Mouse (Mus musculus) kidney, embryonic 15.5 days (tissue): Measurements from ENCODE around the gene Cdca3. TPM values are rescaled to one million over a fixed set of nuclear protein-coding genes. Genes with fewer than 3 reads are reported as not detected.

Experiments used
- ATAC-seq: fragments of 200-750 bp; cut with Nextera tagmentation; replicated peaks from 2 replicates; pipeline ENCODE4 v1.8.0; 2017; ENCODE audit warnings: moderate TSS enrichment; ENCODE audit not compliant: low FRiP score
- H3K27ac ChIP-seq: fragments of 300-500 bp; sonication (generic); 2 replicates; pipeline ENCODE4 v1.5.1; 2015; ENCODE audit warnings: mild to moderate bottlenecking, inconsistent platforms
- H3K27me3 ChIP-seq: fragments of 300-500 bp; sonication (generic); 2 replicates; pipeline ENCODE4 v1.6.1; 2015; ENCODE audit warnings: inconsistent platforms
- H3K36me3 ChIP-seq: fragments of 300-500 bp; sonication (generic); 2 replicates; pipeline ENCODE4 v1.6.1; 2015; ENCODE audit warnings: inconsistent platforms
- H3K4me1 ChIP-seq: fragments of 300-500 bp; sonication (generic); 2 replicates; pipeline ENCODE4 v1.6.1; 2015; ENCODE audit warnings: inconsistent platforms
- H3K4me2 ChIP-seq: fragments of 300-500 bp; sonication (generic); 2 replicates; pipeline ENCODE4 v1.6.1; 2015; ENCODE audit warnings: moderate library complexity, mild to moderate bottlenecking, inconsistent platforms
- H3K4me3 ChIP-seq: fragments of 300-500 bp; sonication (generic); replicated peaks from 2 replicates; pipeline ENCODE4 v1.5.1; 2015; ENCODE audit warnings: mild to moderate bottlenecking, inconsistent platforms
- H3K9ac ChIP-seq: fragments of 300-500 bp; sonication (generic); 2 replicates; pipeline ENCODE4 v1.6.1; 2015; ENCODE audit warnings: mild to moderate bottlenecking, inconsistent platforms
- H3K9me3 ChIP-seq: fragments of 300-500 bp; sonication (generic); replicated peaks from 2 replicates; pipeline ENCODE4 v1.6.1; 2016; ENCODE audit warnings: inconsistent platforms
- WGBS: fragments of 180-500 bp; shearing (Covaris S2); methylation state at CpG from one replicate; pipeline ENCODE4 v1.1.7; 2015; ENCODE audit warnings: mixed read lengths; 5-methylcytosine and 5-hydroxymethylcytosine counted together
- polyA plus RNA-seq: library from polyadenylated mRNA; unstranded; fragments of >200 nt; fragmentation: Nextera tagmentation; extraction: Ambion mirVana; gene quantifications from 2 replicates; pipeline ENCODE4 v1.2.1, GENCODE M21; 2015

Gene Cdca3
- polyA plus RNA-seq, 1 experiment from 2014 or later = 185 TPM

- H3K4me3 ChIP-seq = no peak within 1 kb of the TSS
- 25% methylated on average over 15 of the region's 15 CpGs for WGBS
- peak within 1 kb of the TSS; percentile 40 for H3K4me2 ChIP-seq
- H3K36me3 ChIP-seq = peaks cover 18% of the 10 kb centered on the region
- no peaks in the 10 kb centered on the region for H3K9me3 ChIP-seq
- no peaks in the 10 kb centered on the region for H3K27me3 ChIP-seq
- 0 out of 2 replicates have a peak, but pooled peaks have one; percentile 1 for ATAC-seq
- H3K9ac ChIP-seq = 0 out of 2 replicates have a peak within 1 kb of the TSS, but pooled peaks have one; percentile 25
- H3K4me1 ChIP-seq = peaks cover 36% of the 10 kb centered on the region
- H3K27ac ChIP-seq = peak within 1 kb of the TSS; percentile 62
Measured at GRCm38 (mm10) chr6:124840241-124841167, 11.2 kb downstream of the Cdca3 start, which contains the start of gene Gnb3. TSS of gene Gnb3 (minus strand) at chr6:124840275.

DNA sequence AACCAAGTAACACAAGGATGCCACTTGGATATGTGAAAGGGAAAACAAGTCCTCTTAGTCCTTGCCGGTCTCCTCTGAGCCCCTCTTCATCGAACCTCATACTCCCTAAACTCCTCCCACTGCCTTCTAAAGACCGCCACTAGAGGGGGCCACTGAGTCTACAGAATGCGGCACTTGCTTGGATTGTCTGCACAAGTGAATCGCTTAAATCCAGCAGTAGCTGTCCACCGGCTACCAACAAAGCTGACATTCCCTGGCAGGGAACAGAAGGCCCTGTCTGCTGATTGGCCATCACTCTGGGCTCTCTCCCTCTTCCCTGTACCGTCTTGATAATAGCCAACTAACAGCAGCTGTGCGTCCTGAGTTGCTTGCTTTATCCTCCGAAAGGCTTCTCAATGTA, 18.0 kb downstream of the Cdca3 start:
- Histone ChIP-seq H3K9me3 (no peaks in the 10 kb centered on the region), H3K4me2 (no peak overlapping the region), H3K36me3 (peaks cover 31% of the 10 kb centered on the region), H3K4me3 (no peak overlapping the region), H3K4me1 (peaks cover 3% of the 10 kb centered on the region), H3K9ac (no peak overlapping the region), H3K27ac (no peak overlapping the region), H3K27me3 (no peaks in the 10 kb centered on the region)
- WGBS = 11% methylated on average over 9 of the region's 9 CpGs
- peak; percentile 75 for ATAC-seq

DNA sequence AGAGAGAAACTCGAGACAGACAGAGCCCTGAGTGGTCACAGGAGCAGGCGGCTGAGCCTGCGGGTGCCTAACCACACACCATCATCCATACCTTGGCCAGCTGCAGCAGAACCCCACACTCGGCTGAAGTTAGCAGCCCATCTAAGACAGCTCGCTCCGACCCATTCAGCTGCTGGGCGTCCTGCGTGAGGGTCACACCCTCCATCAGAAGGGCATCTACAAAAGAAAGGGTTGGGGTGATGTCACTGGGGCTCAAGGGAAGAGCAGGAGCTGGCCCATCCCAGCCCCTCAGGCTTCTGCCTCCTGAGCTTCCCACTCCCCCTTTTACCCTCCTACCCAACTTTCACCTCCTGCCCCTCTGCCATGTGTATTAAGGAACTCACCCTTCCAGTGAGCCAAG, 21.2 kb downstream of the Cdca3 start:
- no peak for ATAC-seq

DNA sequence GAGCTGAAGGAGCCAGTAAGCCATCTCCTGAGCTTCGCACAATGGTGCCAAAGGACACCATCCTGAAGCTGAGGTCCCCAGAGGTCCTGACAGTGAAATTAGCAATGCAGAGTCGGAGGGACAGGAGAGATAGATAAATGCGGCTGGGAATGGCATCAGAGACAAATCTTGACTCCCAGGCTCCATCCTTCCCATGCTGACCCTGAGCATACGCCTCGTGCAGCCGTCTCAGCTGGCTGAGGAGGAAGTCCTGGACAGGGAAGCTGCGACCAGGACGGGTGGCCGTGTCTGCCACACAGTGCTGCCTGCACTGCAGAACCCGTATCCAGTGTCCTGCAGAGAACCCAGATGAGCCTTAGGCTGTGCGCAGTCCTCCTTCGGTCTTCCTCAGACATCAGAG, 25.3 kb downstream of the Cdca3 start:
- Histone ChIP-seq H3K4me1 (peaks cover 36% of the 10 kb centered on the region), H3K27me3 (peaks cover 12% of the 10 kb centered on the region), H3K9me3 (no peaks in the 10 kb centered on the region), H3K27ac (no peak overlapping the region), H3K9ac (no peak overlapping the region), H3K4me3 (no peak overlapping the region), H3K36me3 (peaks cover 20% of the 10 kb centered on the region), H3K4me2 (no peak overlapping the region)
- no peak for ATAC-seq
- 70% methylated on average over 12 of the region's 12 CpGs for WGBS

More for the DNA sequence above, 21.2 kb downstream of the Cdca3 start:
- WGBS = 56% methylated on average over 8 of the region's 8 CpGs
- H3K9me3 ChIP-seq = no peaks in the 10 kb centered on the region
- H3K4me1 ChIP-seq = peaks cover 8% of the 10 kb centered on the region
- H3K9ac ChIP-seq = no peak overlapping the region
- H3K4me3 ChIP-seq = no peak overlapping the region
- peaks cover 37% of the 10 kb centered on the region for H3K36me3 ChIP-seq
- no peak overlapping the region for H3K4me2 ChIP-seq
- H3K27me3 ChIP-seq = no peaks in the 10 kb centered on the region
- no peak overlapping the region for H3K27ac ChIP-seq

- peaks cover 12% of the 10 kb centered on the region for H3K27me3 ChIP-seq
- peak overlapping the region; percentile 96 for H3K27ac ChIP-seq
- peaks cover 20% of the 10 kb centered on the region for H3K36me3 ChIP-seq
- peak overlapping the region; percentile 73 for H3K4me3 ChIP-seq
- H3K4me2 ChIP-seq = peak overlapping the region; percentile 84
- peak; percentile 50; the same call in 1 of the 2 replicates for ATAC-seq
- no peaks in the 10 kb centered on the region for H3K9me3 ChIP-seq
- WGBS = 6% methylated on average over 14 of the region's 14 CpGs
- peak overlapping the region; percentile 90; the same call in 1 of the 2 replicates for H3K9ac ChIP-seq
- peaks cover 48% of the 10 kb centered on the region for H3K4me1 ChIP-seq
Measured at GRCm38 (mm10) chr6:124856321-124856720, 27.0 kb downstream of the Cdca3 start.

DNA sequence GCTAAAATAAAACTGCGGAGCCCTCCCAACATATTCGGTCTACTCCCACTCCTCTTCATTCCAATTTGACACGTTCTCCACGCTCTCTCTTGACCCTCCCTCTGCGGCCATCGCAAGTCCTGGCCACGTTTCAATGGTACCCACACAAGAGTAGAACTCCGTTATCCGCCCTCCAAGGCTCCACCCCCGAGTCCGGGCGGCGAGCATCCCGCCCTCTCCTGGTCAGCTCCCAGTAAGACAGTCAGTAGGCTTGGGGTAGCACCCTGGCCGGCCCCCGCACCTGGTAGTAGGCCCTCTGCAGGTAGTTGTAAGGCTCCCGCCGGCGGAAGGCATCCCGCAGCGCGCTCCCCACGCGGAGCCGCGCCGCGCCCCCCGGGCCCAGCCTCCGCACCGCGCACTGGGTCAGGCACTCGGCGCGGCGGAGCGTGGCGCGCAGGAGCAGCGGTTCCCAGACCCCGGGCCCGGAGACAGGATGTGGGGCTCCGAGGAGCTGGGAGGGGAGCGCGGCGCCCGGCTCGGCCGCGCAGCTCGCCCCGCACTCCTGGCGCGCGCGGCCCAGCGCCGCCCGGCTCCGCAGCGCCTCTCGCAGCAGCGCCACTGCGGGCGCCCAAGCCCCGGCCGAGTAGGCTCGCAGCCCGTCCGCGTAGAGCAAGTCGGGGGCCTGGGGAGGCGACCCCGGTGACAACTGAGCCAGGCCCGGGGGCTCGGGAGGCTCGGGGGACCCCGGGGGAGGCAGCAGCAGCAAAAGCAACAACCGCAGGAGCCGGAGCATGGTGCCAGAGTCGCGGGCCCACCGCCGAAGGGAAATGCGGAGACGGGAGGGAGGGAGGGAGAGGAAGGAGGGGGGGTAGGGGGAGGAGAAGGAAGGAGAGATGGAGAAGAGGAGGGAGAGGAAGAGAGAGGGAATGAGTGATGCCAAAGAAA, 27.8 kb downstream of the Cdca3 start, which contains the start of gene P3h3:
TSS of gene P3h3 (minus strand) at position 837 of the 924 bp plus-strand sequence.
- H3K4me1 ChIP-seq = peaks cover 57% of the 10 kb centered on the region
- no peaks in the 10 kb centered on the region for H3K9me3 ChIP-seq
- peak within 1 kb of the TSS; percentile 84 for H3K4me2 ChIP-seq
- H3K27ac ChIP-seq = peak within 1 kb of the TSS; percentile 96
- peaks cover 19% of the 10 kb centered on the region for H3K36me3 ChIP-seq
- peak within 1 kb of the TSS; percentile 90 for H3K9ac ChIP-seq
- peaks cover 12% of the 10 kb centered on the region for H3K27me3 ChIP-seq
- ATAC-seq = peak; percentile 82
- H3K4me3 ChIP-seq = peak within 1 kb of the TSS; percentile 73
- under 1% methylated on average over 84 of the region's 86 CpGs for WGBS

DNA sequence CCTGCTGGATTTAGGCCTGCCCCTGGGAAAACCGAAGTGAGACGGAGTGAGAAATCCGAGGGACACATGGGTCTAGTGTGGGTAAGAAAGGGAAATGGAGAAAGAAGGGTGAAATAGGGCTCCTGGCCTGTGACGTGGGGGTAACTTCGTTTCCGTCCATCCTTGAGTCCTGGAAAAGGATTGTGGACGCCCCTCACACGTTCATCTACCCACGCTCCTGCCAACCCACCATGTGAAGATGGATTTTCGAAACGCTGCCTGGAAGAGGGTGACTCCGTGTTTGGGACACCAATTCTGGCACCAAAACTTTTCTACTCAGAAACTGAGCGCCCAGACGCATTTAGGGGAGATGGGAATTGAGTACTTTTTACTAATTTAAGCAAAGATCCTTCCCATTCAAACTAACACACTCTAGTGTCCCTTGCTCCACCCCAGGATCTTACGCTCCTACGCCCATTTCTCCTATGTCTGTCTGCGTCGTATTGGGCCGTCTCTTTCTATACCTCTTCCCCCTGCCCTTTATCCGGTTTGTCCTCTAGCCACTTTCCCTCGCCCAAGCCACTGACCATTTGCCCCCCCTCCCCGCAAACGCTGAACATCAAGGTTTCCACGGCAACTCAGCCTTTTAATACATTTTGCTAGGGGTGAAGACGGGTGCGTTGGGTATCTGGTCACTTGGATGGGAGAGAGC, 28.6 kb downstream of the Cdca3 start:
- WGBS = 21% methylated on average over 26 of the region's 26 CpGs
- no peak for ATAC-seq
- peak overlapping the region; percentile 73 for H3K4me3 ChIP-seq
- H3K4me1 ChIP-seq = peaks cover 63% of the 10 kb centered on the region
- peak overlapping the region; percentile 90; the same call in 1 of the 2 replicates for H3K9ac ChIP-seq
- H3K27me3 ChIP-seq = peaks cover 15% of the 10 kb centered on the region
- H3K9me3 ChIP-seq = no peaks in the 10 kb centered on the region
- peak overlapping the region; percentile 96 for H3K27ac ChIP-seq
- peak overlapping the region; percentile 84 for H3K4me2 ChIP-seq
- H3K36me3 ChIP-seq = peaks cover 11% of the 10 kb centered on the region

DNA sequence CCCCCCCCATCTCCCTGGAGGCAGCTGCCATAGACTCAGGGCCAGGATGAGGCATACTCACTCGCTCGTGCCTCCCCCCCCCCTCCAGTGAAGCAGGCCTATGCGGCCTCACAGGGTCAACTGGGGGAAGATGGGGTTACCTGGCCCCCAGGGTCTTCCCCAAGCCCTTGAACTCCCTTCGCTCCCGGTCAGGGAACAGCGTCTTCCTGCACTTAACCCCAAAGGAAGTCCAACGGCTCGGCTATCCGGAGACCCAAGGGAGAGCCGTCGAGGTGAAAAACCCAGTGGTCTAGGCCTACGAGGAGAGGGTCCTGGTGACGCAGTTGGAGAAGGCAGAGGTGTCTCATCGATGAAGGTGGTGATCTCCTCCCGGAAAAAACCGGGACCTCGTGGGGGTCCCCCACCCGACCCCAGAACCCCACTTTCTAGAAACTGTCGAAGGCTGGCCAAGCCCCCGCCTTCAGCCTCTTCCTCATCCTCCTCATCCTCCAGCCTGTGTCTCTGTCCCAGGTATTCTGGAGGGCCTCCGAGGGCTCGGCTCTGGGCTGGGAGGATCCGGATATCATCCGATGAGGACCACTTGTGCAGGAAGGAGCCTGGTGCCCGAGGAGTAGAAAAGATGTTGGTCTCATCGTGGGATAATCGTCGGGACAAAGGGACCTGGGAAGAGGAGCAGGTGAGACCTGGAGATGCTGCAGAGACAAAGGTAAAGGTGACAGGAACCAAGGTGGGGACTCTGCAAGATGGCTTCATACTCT, 29.4 kb downstream of the Cdca3 start:
- Histone ChIP-seq H3K9ac (no peak overlapping the region), H3K4me3 (0 out of 2 replicates have a peak overlapping the region, but pooled peaks have one; percentile 73)
- 77% methylated on average over 27 of the region's 28 CpGs for WGBS

GRCm38 (mm10) chr6:124859725-124860124, 30.4 kb downstream of the Cdca3 start:
- H3K9me3 ChIP-seq = no peaks in the 10 kb centered on the region
- peak overlapping the region; percentile 26 for H3K4me2 ChIP-seq
- H3K9ac ChIP-seq = no peak overlapping the region
- H3K4me3 ChIP-seq = 0 out of 2 replicates have a peak overlapping the region, but pooled peaks have one; percentile 0
- no peak overlapping the region for H3K27ac ChIP-seq
- H3K36me3 ChIP-seq = no peaks in the 10 kb centered on the region
- 0 out of 2 replicates have a peak, but pooled peaks have one; percentile 3 for ATAC-seq
- WGBS = 11% methylated on average over 12 of the region's 12 CpGs
- H3K4me1 ChIP-seq = peaks cover 76% of the 10 kb centered on the region
- peaks cover 18% of the 10 kb centered on the region for H3K27me3 ChIP-seq

More for the DNA sequence above, 29.4 kb downstream of the Cdca3 start:
- no peak for ATAC-seq
- Histone ChIP-seq H3K4me1 (peaks cover 70% of the 10 kb centered on the region), H3K4me2 (peak overlapping the region; percentile 84), H3K27me3 (peaks cover 17% of the 10 kb centered on the region), H3K9me3 (no peaks in the 10 kb centered on the region), H3K27ac (no peak overlapping the region), H3K36me3 (peaks cover 4% of the 10 kb centered on the region; the same call in 1 of the 2 replicates)

- Histone ChIP-seq H3K4me2 (no peak overlapping the region), H3K9ac (no peak overlapping the region), H3K4me1 (peaks cover 73% of the 10 kb centered on the region), H3K27ac (no peak overlapping the region), H3K9me3 (no peaks in the 10 kb centered on the region), H3K27me3 (peaks cover 26% of the 10 kb centered on the region), H3K4me3 (no peak overlapping the region), H3K36me3 (no peaks in the 10 kb centered on the region)
- WGBS = 90% methylated on average over 9 of the region's 9 CpGs
- ATAC-seq = no peak
Measured at GRCm38 (mm10) chr6:124860511-124860910, 31.2 kb downstream of the Cdca3 start.
